Mouse (Mus musculus) kidney, adult 2 months (tissue): ENCODE results near the gene Cdc14a.

ENCODE experiments used
- CTCF ChIP-seq: fragments of 200-500 bp; conservative IDR thresholded peaks from 2 replicates; pipeline ENCODE4 v1.5.1; 2011; ENCODE audit warnings: low read depth, mild to moderate bottlenecking, control low read depth, low read length, moderate library complexity, mixed read lengths; ENCODE audit not compliant: insufficient read depth, insufficient read length
- POLR2A ChIP-seq: fragments of 200-500 bp; IDR thresholded peaks from one replicate; pipeline ENCODE4 v1.6.1; 2011; ENCODE audit warnings: low read depth, low read length, control low read depth

DNA sequence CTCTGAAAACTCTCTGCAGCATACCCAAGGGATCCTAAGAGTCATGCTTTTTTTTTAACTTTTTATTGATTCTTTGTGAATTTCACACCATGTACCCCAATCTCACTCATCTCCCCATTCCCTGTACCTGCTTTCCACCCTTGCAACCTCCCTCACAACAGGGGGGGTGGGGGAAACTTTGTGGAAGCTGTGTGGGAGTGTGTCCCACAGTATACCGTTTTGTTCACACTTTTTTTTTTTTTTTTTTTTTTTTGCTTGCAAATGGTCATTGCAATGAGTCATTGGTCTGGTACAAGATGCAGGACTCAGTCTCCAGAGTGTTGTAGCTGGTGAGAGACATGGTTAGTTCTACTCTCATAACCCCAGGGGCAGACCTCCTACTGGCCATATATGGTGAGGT lies 19.0 kb upstream of the Cdc14a start:
- no peak for TF ChIP-seq CTCF
- no peak for TF ChIP-seq POLR2A
